Mouse (Mus musculus) forebrain, embryonic 12.5 days (tissue): ENCODE results near the gene Olfr410. TPM values are rescaled to one million over a fixed set of nuclear protein-coding genes. Genes with fewer than 3 reads are reported as not detected.

Source experiments
- polyA plus RNA-seq: library from polyadenylated mRNA; unstranded; fragments of >200 nt; fragmentation: Nextera tagmentation; extraction: Ambion mirVana; gene quantifications from 2 replicates; pipeline ENCODE4 v1.2.1, GENCODE M21; 2016

Gene Olfr410
- polyA plus RNA-seq, 1 experiment from 2014 or later: not detected

Other genes starting within 250 kb of the Olfr410 start
- not detected in 2 replicates for gene Olfr401, start 224.3 kb downstream of the Olfr410 start, polyA plus RNA-seq
- not detected in 2 replicates for gene Olfr402, start 184.5 kb downstream of the Olfr410 start, polyA plus RNA-seq
- not detected in 2 replicates for gene Olfr403, start 151.8 kb downstream of the Olfr410 start, polyA plus RNA-seq
- not detected in 2 replicates for gene Olfr43, start 126.7 kb downstream of the Olfr410 start, polyA plus RNA-seq
- not detected in 2 replicates for gene Olfr406, start 78.2 kb downstream of the Olfr410 start, polyA plus RNA-seq
- gene Olfr59, start 54.3 kb downstream of the Olfr410 start, polyA plus RNA-seq: not detected in 2 replicates
- gene Olfr411, start 14.6 kb upstream of the Olfr410 start, polyA plus RNA-seq: not detected in 2 replicates
- not detected in 2 replicates for gene Olfr412, start 24.0 kb upstream of the Olfr410 start, polyA plus RNA-seq